Mouse (Mus musculus): Measurements from ENCODE around the gene Xxylt1.

GRCm38 (mm10) chr16:31069211-31070166 lies 11.7 kb downstream of the Xxylt1 start:
- TF ChIP-seq POLR2A (IDR thresholded peaks at IDR 0.05; ENCODE audit: insufficient read depth, low read depth, low read length) (no peak), CTCF (IDR thresholded peaks at IDR 0.05) (no peak)

All from heart, adult 2 months (tissue).